Mouse (Mus musculus) Patski (cell line): Measurements from ENCODE around the gene Eif2d. TPM values are rescaled to one million over a fixed set of nuclear protein-coding genes. Genes with fewer than 3 reads are reported as not detected.

Experiments
- ATAC-seq: fragments of 100-300 bp; one replicate; pipeline ENCODE4 v1.8.0; 2021
- CTCF ChIA-PET: fragments of 350-600 bp; sonication (Branson Sonifier 250); formaldehyde crosslinking; loops from one replicate; lab custom pipeline; 2022; ENCODE audit warnings: inconsistent platforms; lab: Charles Lee
- POLR2A ChIA-PET: fragments of 350-600 bp; sonication (Branson Sonifier 250); formaldehyde crosslinking; loops from one replicate; lab custom pipeline; 2022; ENCODE audit warnings: antibody characterized with exemption, inconsistent platforms; lab: Charles Lee
- DNase-seq: peaks from one replicate; pipeline ENCODE4 v3.0.0-alpha.2; 2011; ENCODE audit warnings: low read depth, low spot score
- H3K27me3 ChIP-seq: fragments of 371-371 bp; one replicate; pipeline ENCODE4 v1.5.1; 2021
- CTCF ChIP-seq: fragments of 100-300 bp; IDR thresholded peaks from one replicate; pipeline ENCODE4 v1.5.1; 2021
- in situ Hi-C: fragments of 300-500 bp; cut with MboI; formaldehyde crosslinking; loops from 3 replicates; pipeline ENCODE4 v1.11.1; 2018; ENCODE audit warnings: low pct_unique_long_range_greater_than_20kb, mixed read lengths
- polyA plus RNA-seq: library from polyadenylated mRNA; unstranded; gene quantifications from one replicate; pipeline ENCODE4 v1.2.3, GENCODE M21; 2021

The Eif2d gene
- polyA plus RNA-seq, 1 experiment from 2014 or later, result 53.8 TPM

- in situ Hi-C loops, result no loop called here
- ATAC-seq (no peak), DNase-seq (no peak)
- CTCF ChIA-PET, result interaction anchor here (1.3 kb wide), 1 partner anchor 9 kb away, joined by 4 read pairs; no protein-coding TSS in a partner anchor
- TF ChIP-seq CTCF, result no peak
- no peaks in the 10 kb centered on the region for H3K27me3 ChIP-seq
- POLR2A ChIA-PET, result no interaction called here
These were observed 75.7 kb downstream of the Eif2d start for GRCm38 (mm10) chr1:131228659-131229058.

GRCm38 (mm10) chr1:131233527-131233926 is 80.5 kb downstream of the Eif2d start:
- POLR2A ChIA-PET, result interaction anchor here (0.5 to 1.7 kb wide), 2 partner anchors 11 to 98 kb away, joined by 3 to 4 read pairs; partner anchors contain the start of gene Rassf5
- ATAC-seq (no peak), DNase-seq (no peak)
- CTCF ChIA-PET, result interaction anchor here (0.5 to 2.7 kb wide), 4 partner anchors 9 to 62 kb away, joined by 3 to 11 read pairs (median 6); no protein-coding TSS in a partner anchor
- TF ChIP-seq CTCF, result no peak
- H3K27me3 ChIP-seq, result no peaks in the 10 kb centered on the region
- in situ Hi-C loops, result no loop called here

DNA sequence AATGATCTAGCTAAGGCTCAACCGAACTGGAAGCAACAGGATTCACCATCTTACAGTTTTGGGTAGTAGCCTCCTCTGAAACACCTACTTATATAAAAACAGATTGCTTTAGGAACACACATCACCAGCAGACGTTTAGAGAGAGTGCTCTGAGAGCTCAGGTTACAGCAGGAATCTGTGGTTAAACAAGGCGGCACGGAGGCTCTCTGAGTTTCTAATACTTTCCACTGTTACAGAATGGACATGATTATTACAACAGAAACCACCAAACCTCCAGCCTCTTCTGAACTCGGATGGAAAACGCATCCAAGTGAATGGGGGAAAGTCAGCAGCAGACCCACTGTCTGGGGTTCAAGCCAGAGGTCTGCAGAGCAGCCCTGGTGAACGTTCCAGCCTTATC is 83.1 kb downstream of the Eif2d start:
- no peak for TF ChIP-seq CTCF
- no peaks in the 10 kb centered on the region for H3K27me3 ChIP-seq
- in situ Hi-C loops, result no loop called here
- POLR2A ChIA-PET, result no interaction called here
- ATAC-seq (no peak), DNase-seq (no peak)
- CTCF ChIA-PET, result interaction anchor here (1.1 to 2.7 kb wide), 2 partner anchors 10 to 11 kb away, joined by 4 to 11 read pairs; partner anchors contain the start of gene Rassf5

Other genes with a start within 250 kb of the Eif2d start
- gene Il20, start 241.7 kb upstream of the Eif2d start, polyA plus RNA-seq, result not detected
- gene Il19, start 213.1 kb upstream of the Eif2d start, polyA plus RNA-seq, result 0.17 TPM
- 0.04 TPM for gene Il10, start 133.3 kb upstream of the Eif2d start, polyA plus RNA-seq
- 129 TPM for gene Mapkapk2, start 55.4 kb upstream of the Eif2d start, polyA plus RNA-seq
- 11.7 TPM for gene Dyrk3, start 14.8 kb upstream of the Eif2d start, polyA plus RNA-seq
- 9.5 TPM for gene Rassf5, start 92.1 kb downstream of the Eif2d start, polyA plus RNA-seq
- gene Ikbke, start 126.4 kb downstream of the Eif2d start, polyA plus RNA-seq, result 21.3 TPM